Comparison of ENCODE assay signal across 16 mouse cellular contexts in the genomic region with DNA sequence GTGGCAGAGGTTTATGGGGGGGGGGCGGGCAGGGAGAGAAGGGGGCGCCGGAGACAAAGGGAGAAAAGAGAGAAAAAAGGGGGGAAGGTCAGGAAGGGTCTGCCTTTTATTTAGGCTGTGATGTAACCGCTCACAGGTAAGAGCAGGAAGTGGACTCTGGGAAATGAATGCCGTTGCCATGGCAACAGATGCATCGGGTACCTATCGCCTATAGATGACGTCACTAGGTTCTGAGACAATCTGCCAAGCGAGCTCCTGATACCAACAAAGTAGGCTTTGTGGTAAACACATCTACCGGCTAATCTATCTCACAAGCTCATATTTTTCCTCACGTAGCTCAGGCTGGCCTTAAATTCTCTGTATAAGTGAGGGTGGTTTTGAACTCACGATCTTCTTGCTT. TPM values are rescaled to one million over a fixed set of nuclear protein-coding genes. Genes with fewer than 3 reads are reported as not detected.
DNase-seq lines count a peak whose midpoint lies in the region; ATAC-seq and TF ChIP-seq lines count a peak whose summit lies in the region.
"Had no signal": no experiment of that assay in that cellular context is flagged by ENCODE, and none has a peak within 500 bp of the region (broad histone marks: within the 10 kb centered on the region; RNA-seq: fewer than 3 reads in every experiment).

No protein-coding gene starts in this region.

- H3K9ac ChIP-seq in forebrain, embryonic 13.5 days = no peak overlapping the region
- H3K9ac ChIP-seq in forebrain, embryonic 11.5 days (ENCODE audit: low read length) = no peak overlapping the region
- no peak overlapping the region for H3K9ac ChIP-seq in forebrain, embryonic 16.5 days (replicated peaks; ENCODE audit: low read depth, low read length)
- H3K9ac ChIP-seq: liver, embryonic 12.5 days; lung, embryonic 14.5 days; neural tube, embryonic 12.5 days had no signal

- H3K27ac ChIP-seq in forebrain, embryonic 13.5 days = peak overlapping the region; percentile 96
- H3K27ac ChIP-seq in forebrain, embryonic 11.5 days (ENCODE audit: low read depth, low read length) = no peak overlapping the region
- H3K27ac ChIP-seq in testis, adult 2 months (ENCODE audit: control insufficient read depth, insufficient read depth, low read depth, low read length) = no peak overlapping the region
- H3K27ac ChIP-seq in forebrain, embryonic 16.5 days (ENCODE audit: low read length) = peak overlapping the region; percentile 53
- H3K27ac ChIP-seq: liver, embryonic 12.5 days; macrophage had no signal

- no peak overlapping the region for H3K4me2 ChIP-seq in forebrain, embryonic 13.5 days
- no peak overlapping the region for H3K4me2 ChIP-seq in forebrain, embryonic 11.5 days (ENCODE audit: low read depth, low read length, severe bottlenecking)
- no peak overlapping the region for H3K4me2 ChIP-seq in forebrain, embryonic 16.5 days (ENCODE audit: low read length)
- H3K4me2 ChIP-seq: liver, embryonic 12.5 days; lung, embryonic 14.5 days; neural tube, embryonic 12.5 days had no signal

- H3K27me3 ChIP-seq in forebrain, embryonic 13.5 days = no peaks in the 10 kb centered on the region
- H3K27me3 ChIP-seq in forebrain, embryonic 11.5 days (ENCODE audit: control insufficient read depth, insufficient read depth, low read length) = no peaks in the 10 kb centered on the region
- H3K27me3 ChIP-seq in testis, adult 2 months (ENCODE audit: control insufficient read depth, insufficient read depth, low read length) = no peaks in the 10 kb centered on the region
- H3K27me3 ChIP-seq in forebrain, embryonic 16.5 days (replicated peaks; ENCODE audit: control insufficient read depth, insufficient read depth, low read length) = no peaks in the 10 kb centered on the region
- H3K27me3 ChIP-seq: neural tube, embryonic 12.5 days; Patski had no signal

- TF ChIP-seq CTCF in testis, adult 2 months (IDR thresholded peaks at IDR 0.05; ENCODE audit: control insufficient read depth, insufficient read depth, insufficient replicate concordance, low read depth, low read length) = no peak

- no peak overlapping the region for H3K4me3 ChIP-seq in forebrain, embryonic 13.5 days
- no peak overlapping the region for H3K4me3 ChIP-seq in forebrain, embryonic 11.5 days (ENCODE audit: low read depth, low read length)
- H3K4me3 ChIP-seq in testis, adult 2 months (ENCODE audit: control insufficient read depth, low read depth, low read length) = peak overlapping the region; percentile 13; the same call in 1 of the 2 replicates
- no peak overlapping the region for H3K4me3 ChIP-seq in forebrain, embryonic 16.5 days (replicated peaks; ENCODE audit: low read length)
- H3K4me3 ChIP-seq: liver, embryonic 12.5 days; neural tube, embryonic 12.5 days had no signal

- H3K36me3 ChIP-seq in forebrain, embryonic 13.5 days (ENCODE audit: poor library complexity, severe bottlenecking) = no peaks in the 10 kb centered on the region
- H3K36me3 ChIP-seq in forebrain, embryonic 11.5 days (ENCODE audit: control insufficient read depth, insufficient read depth, low read length) = no peaks in the 10 kb centered on the region
- H3K36me3 ChIP-seq in testis, adult 2 months (ENCODE audit: control insufficient read depth, insufficient read depth, low read length) = no peaks in the 10 kb centered on the region
- H3K36me3 ChIP-seq in forebrain, embryonic 16.5 days (ENCODE audit: control insufficient read depth, insufficient read depth) = no peaks in the 10 kb centered on the region
- H3K36me3 ChIP-seq: liver, embryonic 12.5 days; neural tube, embryonic 12.5 days had no signal

- intact Hi-C loops in heart, postnatal 10 days (cut with DNase I) = no loop called here

- no peak for TF ChIP-seq POLR2A in testis, adult 2 months (IDR thresholded peaks at IDR 0.05; ENCODE audit: control insufficient read depth, low read depth, low read length)

- WGBS in forebrain, embryonic 13.5 days = 71% methylated on average over 11 of the region's 12 CpGs
- 82% methylated on average over 12 of the region's 12 CpGs for WGBS in forebrain, embryonic 11.5 days
- WGBS in forebrain, embryonic 16.5 days = 66% methylated on average over 12 of the region's 12 CpGs

- H3K9me3 ChIP-seq in forebrain, embryonic 13.5 days (replicated peaks) = no peaks in the 10 kb centered on the region
- H3K9me3 ChIP-seq in forebrain, embryonic 11.5 days (ENCODE audit: control insufficient read depth, low read length) = no peaks in the 10 kb centered on the region
- H3K9me3 ChIP-seq in forebrain, embryonic 16.5 days (ENCODE audit: control insufficient read depth, low read length) = no peaks in the 10 kb centered on the region
- H3K9me3 ChIP-seq: liver, embryonic 12.5 days; neural tube, embryonic 12.5 days had no signal

- no peak for ATAC-seq in forebrain, embryonic 13.5 days
- no peak for ATAC-seq in forebrain, embryonic 11.5 days (replicated peaks; ENCODE audit: low FRiP score)
- no peak for ATAC-seq in forebrain, embryonic 16.5 days
- ATAC-seq: liver, embryonic 12.5 days; Patski had no signal

- no peak for DNase-seq in forebrain, embryonic 11.5 days (ENCODE audit: low spot score)
- no peak for DNase-seq in testis, postnatal 10 days (ENCODE audit: low spot score)
- no peak for DNase-seq in frontal cortex, postnatal 36 days (ENCODE audit: low spot score in 2 of 2)
- no peak for DNase-seq in heart, postnatal 10 days
- DNase-seq in adrenal gland, postnatal 10 days = no peak
- DNase-seq: cerebellum, postnatal 10 days; gastrocnemius, postnatal 36 days; lung, embryonic 14.5 days; right cerebral cortex, postnatal 14 days had no signal

- H3K4me1 ChIP-seq in forebrain, embryonic 13.5 days = peaks cover 43% of the 10 kb centered on the region
- H3K4me1 ChIP-seq in forebrain, embryonic 11.5 days (replicated peaks; ENCODE audit: control insufficient read depth, insufficient read depth, low read length) = peaks cover 27% of the 10 kb centered on the region
- H3K4me1 ChIP-seq in testis, adult 2 months (ENCODE audit: control insufficient read depth, insufficient read depth, low read length) = peaks cover 15% of the 10 kb centered on the region
- H3K4me1 ChIP-seq in forebrain, embryonic 16.5 days (replicated peaks; ENCODE audit: control insufficient read depth, insufficient read depth, low read length) = peaks cover 33% of the 10 kb centered on the region

RNA-seq across cellular contexts. Expression of a gene that starts 7.9 kb away (rescaled TPM):
- 69.3 and 71.3 TPM in 2 replicates for polyA plus RNA-seq in forebrain, embryonic 13.5 days (2015; fragmentation: Nextera tagmentation; extraction: Ambion mirVana)
- polyA plus RNA-seq in forebrain, embryonic 11.5 days (2014; fragmentation: Nextera tagmentation; extraction: Ambion mirVana) = 7.4 and 9.5 TPM in 2 replicates
- 19.9 and 23.0 TPM in 2 replicates for polyA plus RNA-seq in testis, adult 2 months (2012; rRNA removed)
- 75.5 and 79.6 TPM in 2 replicates for polyA plus RNA-seq in forebrain, embryonic 16.5 days (2015; fragmentation: Nextera tagmentation; extraction: Ambion mirVana)
- total RNA-seq in heart, postnatal 10 days (2021) = 100 to 1,000 TPM in 1 of 2 experiments, 10 to 100 TPM in 1; 65.8 to 116 TPM
- 100 to 1,000 TPM in 1 of 2 experiments, 10 to 100 TPM in 1; 46.2 to 129 TPM for total RNA-seq in adrenal gland, postnatal 10 days (2021)

RNA-seq across cellular contexts. Expression of a gene that starts 43.1 kb away (rescaled TPM):
- polyA plus RNA-seq in forebrain, embryonic 13.5 days (2015; fragmentation: Nextera tagmentation; extraction: Ambion mirVana) = 42.1 and 43.1 TPM in 2 replicates
- 35.8 and 38.4 TPM in 2 replicates for polyA plus RNA-seq in forebrain, embryonic 11.5 days (2014; fragmentation: Nextera tagmentation; extraction: Ambion mirVana)
- polyA plus RNA-seq in testis, adult 2 months (2012; rRNA removed) = 97.0 and 99.2 TPM in 2 replicates
- polyA plus RNA-seq in forebrain, embryonic 16.5 days (2015; fragmentation: Nextera tagmentation; extraction: Ambion mirVana) = 45.1 and 50.0 TPM in 2 replicates
- total RNA-seq in heart, postnatal 10 days (2021) = 10 to 100 TPM; 20.8 to 22.8 TPM
- total RNA-seq in adrenal gland, postnatal 10 days (2021) = 10 to 100 TPM; 26.6 to 30.7 TPM

RNA-seq across cellular contexts. Expression of a gene that starts 43.4 kb away (rescaled TPM):
- polyA plus RNA-seq in forebrain, embryonic 13.5 days (2015; fragmentation: Nextera tagmentation; extraction: Ambion mirVana) = 122 TPM in 2 replicates
- 94.6 and 99.4 TPM in 2 replicates for polyA plus RNA-seq in forebrain, embryonic 11.5 days (2014; fragmentation: Nextera tagmentation; extraction: Ambion mirVana)
- 41.3 and 42.5 TPM in 2 replicates for polyA plus RNA-seq in testis, adult 2 months (2012; rRNA removed)
- 112 and 115 TPM in 2 replicates for polyA plus RNA-seq in forebrain, embryonic 16.5 days (2015; fragmentation: Nextera tagmentation; extraction: Ambion mirVana)
- total RNA-seq in heart, postnatal 10 days (2021) = 10 to 100 TPM; 73.8 to 83.7 TPM
- 10 to 100 TPM; 60.3 to 68.4 TPM for total RNA-seq in adrenal gland, postnatal 10 days (2021)

Comparison
In these comparisons a context has a peak if more than half of its experiments do, and no peak if none do; other contexts are left out.
1. H3K27ac ChIP-seq: peak in forebrain, embryonic 13.5 days (single experiment) and forebrain, embryonic 16.5 days (single experiment); none in forebrain, embryonic 11.5 days (single experiment) and testis, adult 2 months (single experiment).